Mouse (Mus musculus): ENCODE measurements at regions not wholly inside any gene's neighbourhood (a gene's known extent, or its start where the extent isn't known, plus 50 kb on each side); places are given as distances from the start of the nearest gene placed in this dataset.

DNA sequence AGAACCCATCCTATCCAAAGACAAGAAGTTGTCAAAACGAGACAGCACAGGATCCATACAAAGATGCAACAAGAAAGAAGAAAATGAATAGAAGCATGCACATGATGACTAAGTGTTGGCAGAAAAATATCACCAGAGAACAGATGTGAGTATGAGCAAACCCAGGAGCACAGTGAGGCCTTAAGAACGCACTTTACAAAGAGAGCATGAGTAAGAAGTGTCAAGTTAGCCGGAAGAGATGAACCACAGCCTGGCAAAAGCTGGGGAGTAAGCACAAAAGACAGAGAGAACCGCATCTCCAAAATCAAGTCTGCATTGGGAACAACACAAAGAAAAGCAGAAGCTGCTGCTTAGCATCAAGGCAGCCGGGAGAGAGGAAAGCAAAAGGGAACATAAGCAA is 946.4 kb upstream of the Hs3st1 start:
- Histone ChIP-seq H3K36me3 (ENCODE audit: control insufficient read depth, insufficient read depth, low read length) (no peaks in the 10 kb centered on the region), H3K4me3 (ENCODE audit: control insufficient read depth in 1 of 2, insufficient read depth in 1 of 2, low read depth in 1 of 2, low read length in 2 of 2) (no peak overlapping the region), H3K9me3 (ENCODE audit: control insufficient read depth, low read length) (no peaks in the 10 kb centered on the region), H3K4me2 (ENCODE audit: low read length) (no peak overlapping the region), H3K9ac (ENCODE audit: low read length) (no peak overlapping the region), H3K4me1 (ENCODE audit: control insufficient read depth in 2 of 2, insufficient read depth in 2 of 2, low read length in 2 of 2) (no peaks in the 10 kb centered on the region), H3K27me3 (ENCODE audit: control insufficient read depth, insufficient read depth, low read length) (no peaks in the 10 kb centered on the region), H3K27ac (replicated peaks in 1 of 2; ENCODE audit: control insufficient read depth in 1 of 2, insufficient read depth in 1 of 2, low read depth in 2 of 2, low read length in 2 of 2) (no peak overlapping the region)
- 62% methylated on average over 5 of the region's 5 CpGs for WGBS
- ATAC-seq (ENCODE audit: insufficient number of reproducible peaks, insufficient read depth, low FRiP score, low read depth): no peak

- no peaks in the 10 kb centered on the region for H3K36me3 ChIP-seq (ENCODE audit: control insufficient read depth, insufficient read depth, low read length)
- H3K9ac ChIP-seq (ENCODE audit: low read length): no peak overlapping the region
- no peak overlapping the region for H3K4me2 ChIP-seq (ENCODE audit: low read length)
- no peaks in the 10 kb centered on the region for H3K9me3 ChIP-seq (ENCODE audit: control insufficient read depth, low read length)
- no peak for ATAC-seq (ENCODE audit: insufficient number of reproducible peaks, insufficient read depth, low FRiP score, low read depth)
- no peak overlapping the region for H3K27ac ChIP-seq (replicated peaks in 1 of 2; ENCODE audit: control insufficient read depth in 1 of 2, insufficient read depth in 1 of 2, low read depth in 2 of 2, low read length in 2 of 2)
- H3K4me1 ChIP-seq (ENCODE audit: control insufficient read depth in 2 of 2, insufficient read depth in 2 of 2, low read length in 2 of 2): no peaks in the 10 kb centered on the region
- 66% methylated on average over 3 of the region's 3 CpGs for WGBS
- no peak overlapping the region for H3K4me3 ChIP-seq (ENCODE audit: control insufficient read depth in 1 of 2, insufficient read depth in 1 of 2, low read depth in 1 of 2, low read length in 2 of 2)
- no peaks in the 10 kb centered on the region for H3K27me3 ChIP-seq (ENCODE audit: control insufficient read depth, insufficient read depth, low read length)
Measured at GRCm38 (mm10) chr5:40697517-40698298, 942.4 kb upstream of the Hs3st1 start.

Data from heart, embryonic 14.5 days (tissue).